Mouse (Mus musculus) bone marrow macrophage, adult 2 months (primary cell): ENCODE data around the gene Wdr49.

ENCODE experiments used
- CTCF ChIP-seq: IDR thresholded peaks from 2 replicates; pipeline ENCODE4 v1.5.1; 2012; ENCODE audit warnings: low read depth, mild to moderate bottlenecking, low read length, moderate library complexity
- POLR2A ChIP-seq: IDR thresholded peaks from 2 replicates; pipeline ENCODE4 v1.6.1; 2012; ENCODE audit warnings: mild to moderate bottlenecking, low read depth, low read length, borderline replicate concordance

- TF ChIP-seq CTCF: no peak
- no peak for TF ChIP-seq POLR2A
These were observed 51.3 kb downstream of the Wdr49 start for GRCm38 (mm10) chr3:75430564-75431181.
